Mouse (Mus musculus) heart, embryonic 13.5 days (tissue): ENCODE data around the gene Fgf14. TPM values are rescaled to one million over a fixed set of nuclear protein-coding genes. Genes with fewer than 3 reads are reported as not detected.

ENCODE experiments used
- ATAC-seq: fragments of 200-750 bp; cut with Nextera tagmentation; 2 replicates; pipeline ENCODE4 v1.8.0; 2017; ENCODE audit warnings: moderate TSS enrichment; ENCODE audit not compliant: insufficient number of reproducible peaks, low FRiP score, low TSS enrichment; ENCODE audit errors: extremely low read depth
- H3K27ac ChIP-seq: fragments of 300-500 bp; sonication (generic); replicated peaks from 2 replicates; pipeline ENCODE4 v1.5.1; 2015; ENCODE audit warnings: moderate library complexity, mild to moderate bottlenecking, inconsistent platforms
- H3K27me3 ChIP-seq: fragments of 300-500 bp; sonication (generic); replicated peaks from 2 replicates; pipeline ENCODE4 v1.6.1; 2015; ENCODE audit warnings: mild to moderate bottlenecking, inconsistent platforms
- H3K36me3 ChIP-seq: fragments of 300-500 bp; sonication (generic); 2 replicates; pipeline ENCODE4 v1.6.1; 2015; ENCODE audit warnings: mild to moderate bottlenecking, inconsistent platforms
- H3K4me1 ChIP-seq: fragments of 300-500 bp; sonication (generic); 2 replicates; pipeline ENCODE4 v1.6.1; 2015; ENCODE audit warnings: inconsistent platforms
- H3K4me2 ChIP-seq: fragments of 300-500 bp; sonication (generic); 2 replicates; pipeline ENCODE4 v1.6.1; 2015; ENCODE audit warnings: inconsistent platforms, mild to moderate bottlenecking, moderate library complexity
- H3K4me3 ChIP-seq: fragments of 300-500 bp; sonication (generic); 2 replicates; pipeline ENCODE4 v1.5.1; 2015; ENCODE audit warnings: moderate library complexity, mild to moderate bottlenecking, inconsistent platforms
- H3K9ac ChIP-seq: fragments of 300-500 bp; sonication (generic); 2 replicates; pipeline ENCODE4 v1.6.1; 2015; ENCODE audit warnings: inconsistent platforms, mild to moderate bottlenecking, moderate library complexity
- H3K9me3 ChIP-seq: fragments of 300-500 bp; sonication (generic); 2 replicates; pipeline ENCODE4 v1.6.1; 2016; ENCODE audit warnings: inconsistent platforms
- WGBS: fragments of 180-500 bp; shearing (Covaris S2); methylation state at CpG from one replicate; pipeline ENCODE4 v1.1.7; 2015; ENCODE audit warnings: mixed read lengths; 5-methylcytosine and 5-hydroxymethylcytosine counted together
- polyA plus RNA-seq: library from polyadenylated mRNA; unstranded; fragments of >200 nt; fragmentation: Nextera tagmentation; extraction: Ambion mirVana; gene quantifications from 2 replicates; pipeline ENCODE4 v1.2.1, GENCODE M21; 2015

Fgf14 gene
- polyA plus RNA-seq, 1 experiment from 2014 or later, result 1.6 TPM

- Histone ChIP-seq H3K27me3 (no peaks in the 10 kb centered on the region), H3K27ac (no peak overlapping the region), H3K36me3 (no peaks in the 10 kb centered on the region), H3K9ac (no peak overlapping the region), H3K4me2 (no peak overlapping the region), H3K4me1 (no peaks in the 10 kb centered on the region), H3K9me3 (no peaks in the 10 kb centered on the region), H3K4me3 (no peak overlapping the region)
- ATAC-seq, result no peak
Measured at GRCm38 (mm10) chr14:124278384-124278944, 398.5 kb downstream of the Fgf14 start.

GRCm38 (mm10) chr14:124266977-124267376, 409.9 kb downstream of the Fgf14 start:
- Histone ChIP-seq H3K9me3 (no peaks in the 10 kb centered on the region), H3K36me3 (no peaks in the 10 kb centered on the region), H3K4me2 (no peak overlapping the region), H3K27me3 (no peaks in the 10 kb centered on the region), H3K27ac (no peak overlapping the region), H3K9ac (no peak overlapping the region), H3K4me1 (peaks cover 3% of the 10 kb centered on the region; the same call in 1 of the 2 replicates), H3K4me3 (no peak overlapping the region)
- no peak for ATAC-seq

GRCm38 (mm10) chr14:124264541-124265059, 412.3 kb downstream of the Fgf14 start:
- Histone ChIP-seq H3K36me3 (no peaks in the 10 kb centered on the region), H3K9ac (no peak overlapping the region), H3K9me3 (no peaks in the 10 kb centered on the region), H3K27ac (no peak overlapping the region), H3K27me3 (no peaks in the 10 kb centered on the region), H3K4me3 (no peak overlapping the region), H3K4me1 (peaks cover 3% of the 10 kb centered on the region; the same call in 1 of the 2 replicates), H3K4me2 (no peak overlapping the region)
- ATAC-seq, result no peak
- WGBS, result 29% methylated on average over 2 of the region's 2 CpGs

- no peak overlapping the region for H3K4me2 ChIP-seq
- H3K9ac ChIP-seq, result no peak overlapping the region
- no peaks in the 10 kb centered on the region for H3K9me3 ChIP-seq
- no peaks in the 10 kb centered on the region for H3K36me3 ChIP-seq
- H3K27ac ChIP-seq, result no peak overlapping the region
- no peak for ATAC-seq
- peaks cover 3% of the 10 kb centered on the region; the same call in 1 of the 2 replicates for H3K4me1 ChIP-seq
- H3K27me3 ChIP-seq, result no peaks in the 10 kb centered on the region
- no peak overlapping the region for H3K4me3 ChIP-seq
Measured at GRCm38 (mm10) chr14:124263199-124263598, 413.7 kb downstream of the Fgf14 start.

- 53% methylated on average over 1 of the region's 1 CpGs for WGBS
- no peak overlapping the region for H3K27ac ChIP-seq
Measured at GRCm38 (mm10) chr14:124247517-124247916, 429.4 kb downstream of the Fgf14 start.

GRCm38 (mm10) chr14:124223445-124223844, 453.5 kb downstream of the Fgf14 start:
- Histone ChIP-seq H3K9ac (no peak overlapping the region), H3K27ac (no peak overlapping the region), H3K36me3 (no peaks in the 10 kb centered on the region), H3K27me3 (no peaks in the 10 kb centered on the region), H3K4me2 (no peak overlapping the region), H3K4me3 (no peak overlapping the region), H3K4me1 (no peaks in the 10 kb centered on the region), H3K9me3 (no peaks in the 10 kb centered on the region)
- ATAC-seq, result no peak
- 37% methylated on average over 2 of the region's 2 CpGs for WGBS

More at GRCm38 (mm10) chr14:124247517-124247916, 429.4 kb downstream of the Fgf14 start:
- Histone ChIP-seq H3K4me1 (no peaks in the 10 kb centered on the region), H3K4me2 (no peak overlapping the region), H3K9me3 (peaks cover 6% of the 10 kb centered on the region; the same call in 1 of the 2 replicates), H3K9ac (no peak overlapping the region), H3K36me3 (no peaks in the 10 kb centered on the region), H3K4me3 (no peak overlapping the region), H3K27me3 (no peaks in the 10 kb centered on the region)
- ATAC-seq, result no peak

GRCm38 (mm10) chr14:124222447-124222846, 454.5 kb downstream of the Fgf14 start:
- no peaks in the 10 kb centered on the region for H3K4me1 ChIP-seq

GRCm38 (mm10) chr14:124220979-124221378, 455.9 kb downstream of the Fgf14 start:
- 44% methylated on average over 2 of the region's 2 CpGs for WGBS
- no peaks in the 10 kb centered on the region for H3K27me3 ChIP-seq
- ATAC-seq, result no peak
- H3K4me3 ChIP-seq, result no peak overlapping the region
- H3K4me1 ChIP-seq, result no peaks in the 10 kb centered on the region
- no peaks in the 10 kb centered on the region for H3K9me3 ChIP-seq
- H3K9ac ChIP-seq, result no peak overlapping the region
- no peak overlapping the region for H3K4me2 ChIP-seq
- H3K27ac ChIP-seq, result no peak overlapping the region
- no peaks in the 10 kb centered on the region for H3K36me3 ChIP-seq

More at GRCm38 (mm10) chr14:124222447-124222846, 454.5 kb downstream of the Fgf14 start:
- no peak overlapping the region for H3K9ac ChIP-seq
- H3K4me2 ChIP-seq, result no peak overlapping the region
- no peaks in the 10 kb centered on the region for H3K9me3 ChIP-seq
- H3K36me3 ChIP-seq, result no peaks in the 10 kb centered on the region
- ATAC-seq, result no peak
- WGBS, result 29% methylated on average over 1 of the region's 1 CpGs
- H3K27ac ChIP-seq, result no peak overlapping the region
- H3K4me3 ChIP-seq, result no peak overlapping the region
- H3K27me3 ChIP-seq, result no peaks in the 10 kb centered on the region

- ATAC-seq, result no peak
- Histone ChIP-seq H3K4me1 (peaks cover 11% of the 10 kb centered on the region; the same call in 1 of the 2 replicates), H3K27ac (no peak overlapping the region), H3K9me3 (no peaks in the 10 kb centered on the region), H3K9ac (no peak overlapping the region), H3K4me2 (no peak overlapping the region), H3K36me3 (no peaks in the 10 kb centered on the region), H3K4me3 (no peak overlapping the region), H3K27me3 (peaks cover 39% of the 10 kb centered on the region)
- 19% methylated on average over 7 of the region's 7 CpGs for WGBS
Measured at GRCm38 (mm10) chr14:124195806-124196205, 481.1 kb downstream of the Fgf14 start.

- ATAC-seq, result no peak
- H3K9ac ChIP-seq, result no peak overlapping the region
- H3K4me1 ChIP-seq, result peaks cover 11% of the 10 kb centered on the region; the same call in 1 of the 2 replicates
- WGBS, result 25% methylated on average over 10 of the region's 10 CpGs
- peaks cover 39% of the 10 kb centered on the region for H3K27me3 ChIP-seq
- H3K36me3 ChIP-seq, result no peaks in the 10 kb centered on the region
- H3K27ac ChIP-seq, result no peak overlapping the region
- H3K4me3 ChIP-seq, result no peak overlapping the region
- no peaks in the 10 kb centered on the region for H3K9me3 ChIP-seq
- H3K4me2 ChIP-seq, result no peak overlapping the region
Measured at GRCm38 (mm10) chr14:124195331-124195730, 481.6 kb downstream of the Fgf14 start.

GRCm38 (mm10) chr14:124192815-124193142, 484.1 kb downstream of the Fgf14 start:
- H3K4me3 ChIP-seq, result peak overlapping the region; percentile 44
- no peaks in the 10 kb centered on the region for H3K9me3 ChIP-seq
- H3K36me3 ChIP-seq, result no peaks in the 10 kb centered on the region
- peak overlapping the region; percentile 64 for H3K4me2 ChIP-seq
- no peak overlapping the region for H3K9ac ChIP-seq
- no peak overlapping the region for H3K27ac ChIP-seq
- 8% methylated on average over 15 of the region's 15 CpGs for WGBS
- ATAC-seq, result no peak
- H3K27me3 ChIP-seq, result peaks cover 39% of the 10 kb centered on the region
- peaks cover 11% of the 10 kb centered on the region; the same call in 1 of the 2 replicates for H3K4me1 ChIP-seq
